Mouse (Mus musculus): Measurements from ENCODE around the gene Cep95. TPM values are rescaled to one million over a fixed set of nuclear protein-coding genes. Genes with fewer than 3 reads are reported as not detected.
A peak's percentile ranks its signal among the peaks of the same experiment; 100 is the strongest.
"Not testable (repeated sequence)": the region's sequence is repeated elsewhere in the genome, so short reads cannot be mapped to it uniquely, and the experiment has no call there.

The Cep95 gene
- total RNA-seq, 2 experiments from 2014 or later = 15.6 to 22.0 TPM

DNA sequence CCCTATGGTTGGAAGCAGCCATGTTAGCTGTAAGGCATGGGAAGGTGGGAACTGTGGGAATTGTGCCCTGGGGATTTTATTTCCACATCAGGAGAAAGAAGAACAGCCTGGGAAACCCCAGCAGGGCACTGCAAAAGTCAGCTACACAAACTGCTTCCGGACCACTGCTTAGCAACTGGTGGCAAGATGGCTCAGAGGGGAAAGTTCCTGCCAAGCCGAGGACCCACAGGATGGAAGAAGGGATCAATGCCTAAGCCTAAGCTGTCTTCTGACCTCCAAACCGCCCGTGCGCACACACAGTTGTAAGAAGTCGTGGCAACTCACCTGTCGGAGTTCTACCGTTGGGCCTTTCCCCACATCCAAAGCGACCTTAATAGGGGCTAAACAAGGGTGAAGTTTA lies 16.0 kb upstream of the Cep95 start:
- ATAC-seq (replicated peaks; ENCODE audit: poor library complexity) = no peak

DNA sequence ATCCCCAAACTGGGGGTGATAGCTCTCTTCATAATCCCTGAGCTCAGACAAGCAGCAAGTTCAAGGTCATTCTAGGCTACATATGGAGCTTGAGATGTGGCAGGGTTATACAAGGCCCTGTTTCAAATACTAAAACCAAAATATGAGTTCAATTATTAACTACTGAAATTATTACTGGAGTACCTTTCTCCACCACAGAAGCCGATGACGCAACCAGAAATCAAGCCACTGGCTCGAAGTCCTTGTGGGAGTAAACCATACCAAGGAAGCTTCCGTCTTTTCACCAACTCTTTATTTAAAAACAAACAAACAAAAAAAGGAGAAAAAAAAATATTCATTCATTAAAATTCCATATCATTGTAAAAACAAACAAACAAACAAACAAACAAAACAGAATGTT lies 12.1 kb upstream of the Cep95 start:
- no peak for ATAC-seq (replicated peaks; ENCODE audit: poor library complexity)

DNA sequence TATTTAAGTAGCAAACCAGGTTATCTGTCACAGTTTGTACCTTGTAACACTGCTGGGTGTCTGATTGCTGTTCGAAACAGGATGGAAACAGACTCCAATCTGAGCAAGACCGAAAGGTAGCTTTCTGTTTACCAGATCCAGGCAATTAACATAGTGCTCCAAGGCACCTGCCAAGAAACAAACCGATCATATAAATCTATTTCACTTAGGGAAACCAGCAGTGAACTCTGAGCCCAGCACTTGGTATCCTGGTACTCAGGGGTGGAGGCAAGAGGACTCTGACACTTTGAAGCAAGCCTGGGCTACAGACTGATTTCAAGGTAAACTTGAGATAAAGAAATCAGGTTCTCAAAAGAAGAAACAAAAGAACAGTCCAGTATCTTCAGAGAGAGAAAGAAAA lies 11.7 kb upstream of the Cep95 start:
- ATAC-seq (replicated peaks; ENCODE audit: poor library complexity) = no peak

DNA sequence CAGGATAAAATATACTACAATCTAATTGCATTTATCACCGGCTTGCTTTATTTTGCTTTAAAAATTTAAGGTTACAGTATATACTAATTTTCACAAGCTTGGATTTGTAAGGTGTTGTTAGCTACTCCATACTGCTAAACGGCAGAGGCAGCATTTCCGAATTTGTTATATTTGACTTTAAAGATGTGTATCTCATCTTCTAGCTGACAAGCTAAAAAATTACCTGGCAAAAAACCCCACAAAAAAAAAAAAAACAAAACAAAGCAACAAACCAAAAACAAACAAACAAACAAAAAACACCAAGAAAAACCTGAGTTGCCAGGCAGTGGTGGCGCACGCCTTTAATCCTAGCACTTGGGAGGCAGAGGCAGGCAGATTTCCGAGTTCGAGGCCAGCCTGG lies 10.9 kb upstream of the Cep95 start:
- no peak for ATAC-seq (replicated peaks; ENCODE audit: poor library complexity)

DNA sequence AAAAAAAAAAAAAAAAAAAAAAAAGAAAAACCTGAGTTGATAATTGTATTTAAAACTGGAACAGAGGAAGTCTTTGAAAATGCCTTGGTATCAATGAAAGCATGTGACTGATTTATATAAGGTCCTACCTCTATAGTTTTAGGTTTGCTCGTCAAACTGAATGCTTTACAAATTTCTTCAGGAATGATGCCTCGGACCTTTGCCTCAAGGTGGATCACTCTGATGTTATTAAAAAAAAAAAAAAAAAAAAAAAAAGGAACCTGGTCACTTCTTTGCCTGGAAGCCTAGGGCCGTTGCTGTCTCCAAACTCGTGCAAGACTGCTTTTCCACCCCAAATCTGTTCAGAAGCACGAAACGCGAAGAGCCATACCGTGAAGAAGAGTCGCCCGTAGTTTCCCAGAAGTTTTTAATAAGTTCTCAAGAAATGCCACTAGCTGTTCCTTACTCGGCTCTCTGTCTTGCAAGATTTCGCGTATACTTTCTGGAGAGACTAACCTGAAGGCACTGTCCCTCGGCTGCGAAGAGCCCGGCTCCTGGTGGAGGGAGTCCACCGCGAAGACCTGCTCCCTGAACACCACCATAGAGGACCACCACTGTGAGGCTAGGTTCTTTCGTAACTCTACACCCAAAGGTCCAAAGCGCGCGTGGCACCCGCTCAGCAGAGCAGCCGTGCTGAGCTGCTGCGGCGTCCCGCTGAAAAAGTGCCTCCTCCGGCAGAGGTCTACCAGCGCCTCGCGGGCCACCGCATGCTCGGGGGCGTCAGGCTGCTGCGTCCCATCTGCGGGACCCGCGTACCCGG lies 10.3 kb upstream of the Cep95 start:
- ATAC-seq (replicated peaks; ENCODE audit: poor library complexity) = peak; percentile 2; the same call in 1 of the 2 replicates

DNA sequence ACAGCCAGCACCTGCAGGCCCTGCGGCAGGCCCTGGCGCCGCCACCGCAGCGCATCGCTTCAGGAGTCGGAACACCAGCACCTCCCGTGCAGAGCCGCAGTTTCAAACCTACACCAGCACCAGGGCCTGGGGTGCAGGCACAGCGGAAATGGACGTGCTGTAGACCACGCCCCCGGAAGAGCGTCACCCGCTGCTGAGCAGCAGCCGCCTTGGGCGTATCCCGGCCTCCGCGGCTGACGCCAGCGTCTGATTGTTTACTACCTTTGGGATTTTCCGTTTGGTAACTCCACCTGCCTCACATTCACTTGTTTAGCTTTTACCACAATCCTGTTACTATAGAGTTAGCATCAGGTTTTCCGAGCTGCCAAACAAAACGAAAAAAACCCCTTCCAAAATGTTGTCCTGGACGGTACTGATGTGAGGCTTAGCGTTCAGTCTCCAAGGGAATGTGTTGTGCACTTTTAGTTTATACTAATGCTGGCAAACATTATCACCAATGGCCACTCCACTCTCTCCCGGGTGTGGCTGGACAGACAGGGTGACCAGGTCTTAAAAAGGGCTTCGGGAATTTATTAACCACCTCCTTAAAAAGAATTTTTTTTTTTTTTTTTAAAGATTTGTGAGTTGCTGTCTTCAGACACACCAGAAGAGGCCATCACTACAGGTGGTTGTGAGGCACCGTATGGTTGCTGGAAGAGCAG lies 9.5 kb upstream of the Cep95 start, which contains the start of gene Polg2:
TSS of gene Polg2 (minus strand) at position 150 of the 701 bp plus-strand sequence.
- peak; percentile 87 for ATAC-seq (replicated peaks; ENCODE audit: poor library complexity)

DNA sequence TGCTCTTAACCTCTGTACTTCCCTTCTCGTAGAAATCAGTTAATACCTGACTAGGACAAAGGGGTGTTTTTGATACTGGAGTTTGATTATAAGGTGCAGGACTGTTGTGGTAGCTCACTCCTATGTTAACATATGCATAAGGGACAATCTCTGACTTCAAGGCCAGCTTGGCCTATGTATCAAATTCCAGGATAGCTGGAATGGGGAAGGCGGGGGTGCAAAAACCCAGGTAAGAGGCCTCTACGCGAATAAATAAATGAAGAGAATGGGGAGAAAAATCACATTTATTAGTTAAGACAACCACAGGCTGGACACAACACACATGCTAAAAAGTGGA lies 9.0 kb upstream of the Cep95 start:
- ATAC-seq (replicated peaks; ENCODE audit: poor library complexity) = 0 out of 2 replicates have a peak, but pooled peaks have one; percentile 5

DNA sequence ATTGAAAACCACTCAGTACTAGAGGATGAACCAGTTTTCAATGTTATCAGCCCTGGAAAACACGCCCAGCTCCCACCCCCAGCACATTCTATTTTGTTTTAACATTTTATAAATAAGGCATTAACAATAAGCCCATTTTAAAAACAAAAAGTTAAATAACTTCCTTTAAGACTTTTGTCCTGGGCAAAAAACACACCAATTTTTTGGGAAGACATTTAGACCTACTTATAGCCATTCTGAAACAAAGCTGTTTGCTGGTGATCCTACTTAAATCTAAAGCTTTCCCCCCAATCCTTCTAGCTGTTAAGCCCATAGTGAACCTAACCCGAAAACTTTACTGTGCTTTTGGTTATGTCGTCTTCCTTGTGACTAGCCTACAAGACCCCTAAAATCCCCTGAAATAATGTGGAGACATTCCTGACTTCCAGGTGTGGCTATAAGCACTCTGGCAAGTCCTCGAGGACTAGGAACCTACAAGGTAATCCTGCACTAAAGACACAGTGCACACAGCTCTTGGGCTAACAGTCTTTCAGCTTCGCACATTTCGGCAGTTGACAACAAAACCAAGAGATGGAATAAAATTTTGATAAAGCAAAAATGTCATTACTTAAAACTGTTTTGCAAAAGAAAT lies 8.3 kb upstream of the Cep95 start:
- no peak for ATAC-seq (replicated peaks; ENCODE audit: poor library complexity)

DNA sequence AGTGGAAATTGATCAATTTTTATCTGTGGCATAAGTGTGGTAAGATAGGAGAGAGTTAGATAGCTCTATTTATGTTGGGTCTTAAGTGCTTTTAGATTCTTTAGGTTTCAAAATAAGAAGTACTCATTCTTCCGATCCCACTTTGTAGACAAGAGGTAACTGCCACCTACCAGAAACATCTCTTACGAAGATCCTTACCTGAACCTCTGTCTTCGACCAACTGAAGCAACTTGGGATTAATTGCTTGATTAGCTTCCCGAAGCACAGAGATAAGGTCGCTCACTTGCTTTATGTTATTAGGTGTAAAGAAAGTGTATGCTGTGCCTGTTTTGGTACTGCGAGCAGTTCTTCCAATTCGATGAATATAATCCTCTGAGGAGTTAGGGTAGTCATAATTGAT lies 6.8 kb upstream of the Cep95 start:
- not testable (repeated sequence) for ATAC-seq (replicated peaks; ENCODE audit: poor library complexity)

DNA sequence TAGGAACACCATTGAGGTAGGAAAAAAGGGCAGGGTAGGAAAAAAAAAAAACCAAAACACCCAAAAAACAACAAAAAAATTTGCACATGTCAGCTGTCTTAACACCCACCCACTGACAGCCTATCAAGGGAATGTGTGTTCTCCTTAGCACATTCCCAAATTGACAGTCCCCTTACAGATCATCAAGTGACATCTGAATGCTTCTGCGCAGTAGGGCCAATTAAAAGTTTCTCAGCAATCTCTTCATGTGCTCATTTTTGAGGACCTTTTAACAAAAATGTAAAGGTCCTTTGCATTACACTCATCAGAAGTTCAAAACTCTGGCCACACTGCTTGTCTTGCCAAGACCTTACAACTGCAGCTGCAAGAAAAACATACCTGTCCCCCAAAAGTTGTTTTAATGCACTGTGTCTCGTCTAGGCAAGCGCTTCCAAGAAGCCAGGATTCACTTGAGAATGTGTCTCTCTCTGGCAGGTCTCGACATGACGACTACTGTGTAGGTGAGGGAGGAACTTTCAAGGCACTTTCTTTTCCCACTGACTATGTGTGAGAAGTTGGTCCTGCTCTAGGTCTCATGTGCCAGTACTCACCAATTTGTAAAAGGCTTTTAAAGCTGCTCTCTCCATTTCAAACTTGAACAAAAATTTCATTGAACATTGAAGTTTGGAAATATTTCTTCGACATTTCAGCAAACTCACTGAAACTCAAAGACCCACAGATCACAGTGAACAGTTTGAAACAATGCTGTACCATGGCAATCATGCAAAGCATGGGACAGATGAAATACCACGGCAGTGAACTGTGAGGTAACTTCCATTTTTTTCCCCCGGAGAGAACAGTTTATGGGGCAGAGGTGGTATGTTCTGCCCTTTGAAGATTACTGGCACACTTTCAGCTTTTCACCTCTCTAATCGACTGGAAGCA lies 5.9 kb upstream of the Cep95 start:
- ATAC-seq (replicated peaks; ENCODE audit: poor library complexity) = no peak

DNA sequence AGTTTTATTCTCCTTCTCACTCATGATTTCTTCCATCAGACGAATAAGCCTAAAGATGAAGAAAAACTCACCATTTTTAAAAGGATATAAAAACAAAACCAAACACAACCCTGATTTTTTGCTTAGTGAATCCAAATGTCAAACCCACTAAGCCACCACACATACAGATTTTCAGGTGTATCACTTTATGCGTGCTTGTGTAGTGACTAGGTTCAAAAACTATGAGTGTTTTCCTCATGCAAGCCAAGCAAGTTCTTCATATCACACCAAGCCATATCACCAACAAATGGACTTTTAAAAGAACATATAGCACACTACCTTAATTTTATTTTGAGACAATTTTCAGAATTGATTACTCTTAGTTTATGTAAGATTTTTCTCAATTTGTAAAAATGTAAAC lies 4.6 kb upstream of the Cep95 start:
- no peak for ATAC-seq (replicated peaks; ENCODE audit: poor library complexity)

DNA sequence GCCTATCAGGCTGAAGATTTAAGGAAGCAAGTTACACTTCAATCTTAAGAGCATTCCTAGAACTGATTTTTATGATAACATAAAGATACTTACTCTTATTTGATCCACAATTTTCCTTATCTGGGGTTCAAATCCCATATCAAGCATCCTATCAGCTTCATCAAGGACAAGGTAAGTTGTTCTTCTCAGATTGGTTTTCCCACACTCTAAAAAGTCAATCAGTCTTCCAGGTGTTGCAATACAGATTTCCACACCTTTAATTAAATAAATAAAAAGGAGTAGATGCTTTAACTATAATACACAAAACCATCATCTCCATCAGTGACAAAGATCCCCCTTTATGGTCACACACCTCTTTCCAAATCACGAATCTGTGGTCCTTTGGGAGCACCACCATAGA lies 4.0 kb upstream of the Cep95 start:
- ATAC-seq (replicated peaks; ENCODE audit: poor library complexity) = no peak

DNA sequence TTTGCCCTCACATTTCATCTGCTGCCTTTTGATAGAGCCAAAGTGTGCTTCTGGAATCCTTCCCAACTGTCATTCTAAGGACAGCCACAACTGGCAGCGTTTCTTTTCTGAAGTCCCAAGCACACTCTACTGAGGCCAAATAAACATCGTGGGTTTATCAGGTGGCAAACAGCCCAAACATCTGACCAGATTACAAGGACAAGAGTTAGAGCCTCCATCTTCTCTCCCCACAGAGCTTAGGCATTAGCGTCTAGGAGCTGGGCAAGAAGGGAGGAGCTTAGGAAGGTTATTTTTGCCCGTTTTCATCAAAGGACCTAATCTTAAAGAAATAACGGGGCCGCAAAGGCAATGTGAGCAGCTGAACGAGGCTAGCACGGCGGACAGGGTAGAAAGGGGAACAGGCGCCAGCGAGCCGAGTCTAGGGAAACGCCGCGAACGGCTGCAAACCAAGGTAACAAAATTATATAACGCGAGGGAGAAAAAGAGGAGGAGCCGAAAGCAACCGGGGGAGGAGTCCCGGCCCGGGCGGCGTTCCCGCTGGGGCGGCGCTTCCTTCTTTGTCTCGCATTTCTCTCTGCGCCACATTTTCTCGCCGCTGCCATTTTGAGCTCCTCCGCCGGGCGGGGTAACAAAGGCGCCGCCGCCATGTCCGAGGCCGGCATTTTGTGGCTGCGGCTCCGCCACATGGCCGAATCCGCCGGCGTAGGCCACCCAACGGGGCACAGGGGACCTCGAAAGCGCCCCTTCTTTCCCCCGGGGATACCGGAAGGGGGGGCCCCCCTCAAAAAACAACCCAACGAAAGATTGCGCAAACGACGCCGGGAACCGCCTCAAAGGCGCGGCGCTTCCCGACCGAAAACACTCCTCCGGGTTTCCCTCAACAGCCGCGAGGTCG lies 1.7 kb upstream of the Cep95 start:
- peak; percentile 23 for ATAC-seq (replicated peaks; ENCODE audit: poor library complexity)

DNA sequence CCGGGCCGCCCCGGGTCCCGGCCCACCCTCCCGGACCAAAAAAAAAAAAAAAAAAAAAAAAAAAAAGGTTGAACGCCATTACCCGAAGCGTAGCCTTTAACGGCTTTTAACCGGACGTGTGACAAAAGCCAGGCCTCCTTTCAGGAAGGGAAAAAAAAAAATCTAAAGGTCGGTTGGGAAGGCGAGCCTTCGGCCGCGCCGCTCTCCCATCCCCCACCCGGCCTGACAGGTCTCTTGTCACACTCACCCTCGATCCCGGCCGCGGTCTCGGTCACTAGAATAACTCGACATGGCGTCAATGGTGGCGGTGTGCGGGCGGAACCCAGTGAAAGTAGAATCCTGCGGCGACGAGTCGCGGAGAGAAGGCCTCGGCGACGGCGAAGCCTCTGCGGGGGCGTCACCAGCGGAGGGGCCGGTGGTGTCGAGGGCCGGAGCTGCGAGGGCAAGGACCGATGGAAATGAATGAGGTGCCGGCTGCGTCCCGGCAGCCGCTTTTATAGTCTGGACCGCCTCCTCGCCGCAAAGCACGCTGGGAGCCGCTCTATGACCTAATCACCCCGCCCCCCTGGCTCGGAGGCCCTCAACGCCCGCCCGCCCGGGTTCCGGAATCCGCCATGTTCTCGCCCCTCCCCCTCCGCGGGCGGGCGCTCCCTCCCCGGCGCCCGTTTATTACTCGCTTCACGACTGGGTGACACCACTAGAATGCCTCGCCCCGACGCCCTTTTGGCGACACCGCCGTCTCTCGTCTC lies 852 bp upstream of the Cep95 start:
- peak; percentile 56 for ATAC-seq (replicated peaks; ENCODE audit: poor library complexity)

DNA sequence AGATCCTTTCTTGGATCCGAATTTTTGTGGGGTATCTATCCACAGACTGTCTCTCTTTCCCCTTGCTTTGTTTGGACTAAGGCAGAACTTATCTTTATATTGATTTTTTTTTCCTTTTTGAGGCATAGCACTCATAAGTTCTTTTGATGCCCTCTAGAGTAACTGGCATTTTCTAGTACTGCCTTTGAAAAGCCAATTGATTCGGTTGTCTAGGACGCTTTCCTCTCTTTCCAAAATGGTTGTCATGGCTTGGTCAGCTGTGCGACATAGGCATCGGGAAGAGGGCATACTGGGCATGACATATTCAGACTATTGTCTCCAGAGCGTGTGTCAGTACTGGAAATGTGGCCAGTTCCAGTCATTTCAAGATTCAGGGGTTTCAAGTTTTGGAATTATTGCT lies 597 bp downstream of the Cep95 start:
- ATAC-seq (replicated peaks; ENCODE audit: poor library complexity) = no peak

DNA sequence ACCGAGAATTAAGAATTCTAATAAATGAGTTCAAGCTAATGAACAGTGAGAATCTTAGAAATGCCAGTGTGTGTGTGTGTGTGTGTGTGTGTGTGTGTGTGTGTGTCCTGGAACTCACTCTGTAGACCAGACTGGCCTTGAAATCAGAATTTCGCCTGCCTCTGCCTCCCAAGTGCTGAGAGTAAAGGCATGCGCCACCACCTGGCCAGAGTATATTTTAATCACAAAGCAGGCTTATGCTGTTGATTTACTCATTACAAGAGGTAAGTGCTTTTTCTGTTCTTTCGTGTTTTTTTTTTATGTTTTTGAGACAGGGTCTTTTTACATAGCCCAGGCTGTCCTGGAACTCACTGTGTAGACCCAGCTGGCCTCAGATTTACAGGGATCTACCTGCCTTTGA lies 4.8 kb downstream of the Cep95 start:
- no peak for ATAC-seq (replicated peaks; ENCODE audit: poor library complexity)

DNA sequence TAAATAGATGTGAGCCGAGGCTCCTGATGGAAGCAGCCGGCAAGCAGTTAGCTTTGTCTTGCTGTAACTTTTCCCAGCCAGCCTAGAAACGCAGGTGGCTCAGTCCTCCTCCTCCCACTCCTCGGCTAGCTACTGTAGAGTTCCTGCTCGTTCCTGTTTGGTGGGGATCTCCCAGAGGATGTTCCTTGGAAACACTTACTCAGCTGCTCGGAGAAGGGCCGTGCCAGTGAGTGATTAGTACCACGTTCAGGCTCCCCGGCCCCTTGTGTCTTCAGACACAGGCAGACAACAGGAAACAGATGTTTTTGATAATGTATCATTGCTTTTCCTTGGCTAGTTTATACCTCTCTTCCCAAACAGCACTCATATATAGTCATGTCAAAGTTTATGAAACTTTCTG lies 6.6 kb downstream of the Cep95 start:
- ATAC-seq (replicated peaks; ENCODE audit: poor library complexity) = 0 out of 2 replicates have a peak, but pooled peaks have one; percentile 37

DNA sequence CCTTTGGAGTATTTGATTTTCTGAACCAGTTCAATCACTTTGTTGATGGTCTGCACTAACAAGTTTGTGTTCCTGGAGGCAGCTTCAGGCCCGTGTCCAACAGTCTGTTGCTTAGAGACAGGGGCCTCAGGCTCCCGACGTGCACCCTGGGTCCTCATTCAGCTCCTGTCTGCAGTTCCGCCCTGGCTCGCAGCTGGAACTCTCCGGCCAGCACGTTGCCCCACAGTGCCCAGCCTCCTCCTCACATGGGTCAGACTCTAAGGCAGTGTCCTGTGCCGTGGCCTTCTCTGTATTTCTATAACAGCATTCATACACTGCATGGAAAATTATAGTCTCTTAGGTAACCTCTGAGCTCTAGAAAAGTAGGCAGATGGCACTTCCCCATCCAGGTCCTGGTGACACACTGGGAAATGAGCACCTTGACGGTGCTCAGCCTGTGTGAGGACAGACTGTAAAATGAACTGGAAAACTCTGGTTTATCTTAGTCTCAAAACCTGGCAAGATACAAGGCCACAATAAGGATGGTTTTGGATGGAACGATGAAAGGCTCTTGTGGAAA lies 13.1 kb downstream of the Cep95 start:
- ATAC-seq (replicated peaks; ENCODE audit: poor library complexity) = no peak

DNA sequence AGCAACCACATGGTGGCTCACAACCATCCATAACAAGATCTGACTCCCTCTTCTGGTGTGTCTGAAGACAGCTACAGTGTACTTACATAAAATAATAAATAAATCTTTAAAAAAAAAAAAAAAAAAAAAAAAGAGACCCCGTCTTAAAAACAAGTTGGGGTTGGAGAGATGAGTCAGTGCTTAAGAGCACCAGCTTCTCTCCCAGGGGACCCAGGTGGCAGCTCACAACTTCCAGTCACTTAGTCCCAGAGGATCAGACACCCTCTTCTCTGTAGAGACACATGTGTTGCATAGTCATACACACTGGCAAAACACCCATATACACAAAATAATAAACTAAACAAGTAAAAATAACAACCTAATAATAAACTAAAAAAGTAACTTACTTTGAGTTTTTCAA lies 18.4 kb downstream of the Cep95 start:
- ATAC-seq (replicated peaks; ENCODE audit: poor library complexity) = not testable (repeated sequence)
